Mouse (Mus musculus) megakaryocyte, adult 5-6 weeks (primary cell): ENCODE results near the gene Mex3b. TPM values are rescaled to one million over a fixed set of nuclear protein-coding genes. Genes with fewer than 3 reads are reported as not detected.

ENCODE experiments used
- ATAC-seq: 2 replicates; pipeline ENCODE4 v1.8.0; 2016; ENCODE audit warnings: mild to moderate bottlenecking, inconsistent platforms; ENCODE audit not compliant: poor library complexity, severe bottlenecking
- total RNA-seq, 2 experiments: library from RNA; stranded (forward) in 1 of 2; stranded (reverse) in 1 of 2; fragments of 153-499, 151-499 nt in 1 of 2; fragments of 221-1000, 200-1000 nt in 1 of 2; gene quantifications; 2 replicates each; pipeline versions ENCODE4 v1.2.3 to v1.2.4; 2015 to 2017

The Mex3b gene
- total RNA-seq (2015) (2.5 and 3.7 TPM in 2 replicates), total RNA-seq (2017) (3.9 and 5.2 TPM in 2 replicates)

GRCm38 (mm10) chr7:82867271-82868121 lies at the start of gene Mex3b:
TSS of gene Mex3b (plus strand) at chr7:82867333.
- peak; percentile 13 for ATAC-seq

- ATAC-seq, result no peak
Observed at GRCm38 (mm10) chr7:82819541-82819940, 47.6 kb upstream of the Mex3b start.

GRCm38 (mm10) chr7:82820661-82821060 lies 46.5 kb upstream of the Mex3b start:
- no peak for ATAC-seq

GRCm38 (mm10) chr7:82821501-82821900 lies 45.6 kb upstream of the Mex3b start:
- ATAC-seq, result no peak

GRCm38 (mm10) chr7:82822528-82822927 lies 44.6 kb upstream of the Mex3b start:
- ATAC-seq, result peak; percentile 75

GRCm38 (mm10) chr7:82828193-82828592 lies 38.9 kb upstream of the Mex3b start:
- ATAC-seq, result peak; percentile 27; the same call in 1 of the 2 replicates

- ATAC-seq, result no peak
Observed at GRCm38 (mm10) chr7:82829516-82829915, 37.6 kb upstream of the Mex3b start.

- peak; percentile 38; the same call in 1 of the 2 replicates for ATAC-seq
Observed at GRCm38 (mm10) chr7:82834471-82834870, 32.7 kb upstream of the Mex3b start.

- peak; percentile 36; the same call in 1 of the 2 replicates for ATAC-seq
Observed at GRCm38 (mm10) chr7:82838414-82838813, 28.7 kb upstream of the Mex3b start.

GRCm38 (mm10) chr7:82838965-82839675 lies 28.0 kb upstream of the Mex3b start:
- no peak for ATAC-seq

GRCm38 (mm10) chr7:82842222-82842920 lies 24.8 kb upstream of the Mex3b start:
- peak; percentile 48; the same call in 1 of the 2 replicates for ATAC-seq

- no peak for ATAC-seq
Observed at GRCm38 (mm10) chr7:82850756-82851155, 16.4 kb upstream of the Mex3b start.

GRCm38 (mm10) chr7:82851670-82852069 lies 15.5 kb upstream of the Mex3b start:
- ATAC-seq, result peak; percentile 33; the same call in 1 of the 2 replicates

GRCm38 (mm10) chr7:82854195-82854766 lies 12.9 kb upstream of the Mex3b start:
- ATAC-seq, result no peak

GRCm38 (mm10) chr7:82858611-82859010 lies 8.5 kb upstream of the Mex3b start:
- ATAC-seq, result peak; percentile 70

GRCm38 (mm10) chr7:82860626-82861025 lies 6.5 kb upstream of the Mex3b start:
- ATAC-seq, result no peak

GRCm38 (mm10) chr7:82863341-82863740 lies 3.8 kb upstream of the Mex3b start:
- no peak for ATAC-seq

GRCm38 (mm10) chr7:82864260-82864990 lies 2.7 kb upstream of the Mex3b start:
- ATAC-seq, result no peak

GRCm38 (mm10) chr7:82864991-82865771 lies 2.0 kb upstream of the Mex3b start:
- ATAC-seq, result no peak
